10 mouse cellular contexts compared by ENCODE assay signal in the genomic region with DNA sequence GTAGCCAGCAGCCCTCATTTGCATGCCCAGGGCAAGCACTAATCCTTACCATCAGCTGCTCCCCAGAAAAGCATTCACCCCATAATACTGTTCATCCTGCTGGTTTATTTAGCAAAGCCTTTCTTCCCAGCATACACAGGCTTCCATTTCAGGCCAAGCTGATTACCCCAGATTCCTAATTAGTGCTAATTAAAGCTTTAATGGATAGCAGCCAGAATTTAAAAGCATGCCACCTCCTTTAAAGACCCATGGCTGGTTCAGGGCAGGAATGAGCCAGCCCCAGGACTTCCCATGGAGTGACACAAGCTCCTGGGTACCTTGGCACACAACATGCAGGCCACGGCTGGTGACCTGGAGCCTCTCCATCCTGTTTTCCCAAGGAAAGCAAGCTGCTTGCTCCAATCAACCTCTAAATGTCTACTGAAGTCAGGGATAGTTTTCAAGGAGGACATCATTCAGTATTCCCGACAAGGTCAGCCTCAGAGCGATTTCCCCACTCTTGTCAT.
DNase-seq lines count a peak whose midpoint lies in the region; ATAC-seq lines count a peak whose summit lies in the region.
"Had no signal": no experiment of that assay in that cellular context is flagged by ENCODE, and none has a peak within 500 bp of the region (broad histone marks: within the 10 kb centered on the region; RNA-seq: fewer than 3 reads in every experiment).

No protein-coding gene starts in this region.

- no peaks in the 10 kb centered on the region for H3K27me3 ChIP-seq in limb, embryonic 11.5 days (ENCODE audit: control insufficient read depth, insufficient read depth, low read length)
- peaks cover 38% of the 10 kb centered on the region for H3K27me3 ChIP-seq in limb, embryonic 10.5 days (ENCODE audit: low read depth, poor library complexity, severe bottlenecking)
- H3K27me3 ChIP-seq in neural tube, embryonic 14.5 days (ENCODE audit: control insufficient read depth, insufficient read depth, low read length) = no peaks in the 10 kb centered on the region
- H3K27me3 ChIP-seq: limb, embryonic 15.5 days; stomach, embryonic 15.5 days had no signal

- WGBS in limb, embryonic 11.5 days = 66% methylated on average over 3 of the region's 3 CpGs
- 79% methylated on average over 3 of the region's 3 CpGs for WGBS in limb, embryonic 10.5 days
- WGBS in neural tube, embryonic 14.5 days = 67% methylated on average over 3 of the region's 3 CpGs

- peak; percentile 36 for DNase-seq in limb, embryonic 11.5 days (ENCODE audit: low spot score)
- DNase-seq in limb, embryonic 10.5 days (ENCODE audit: low spot score) = no peak
- DNase-seq in cerebellum, adult 18-20 months = peak; percentile 68 to 78
- peak; percentile 60 for DNase-seq in forelimb bud, embryonic 11.5 days (ENCODE audit: low read depth, low spot score)
- no peak for DNase-seq in urinary bladder, adult 18-20 months (ENCODE audit: low spot score in 2 of 2)
- no peak for DNase-seq in kidney, postnatal 4 days
- no peak for DNase-seq in spleen, adult 18-20 months

- H3K4me3 ChIP-seq in limb, embryonic 11.5 days (ENCODE audit: low read depth, low read length) = no peak overlapping the region
- H3K4me3 ChIP-seq in limb, embryonic 10.5 days = no peak overlapping the region
- no peak overlapping the region for H3K4me3 ChIP-seq in neural tube, embryonic 14.5 days (ENCODE audit: low read depth, low read length)
- H3K4me3 ChIP-seq: limb, embryonic 15.5 days; stomach, embryonic 15.5 days had no signal

- peaks cover 28% of the 10 kb centered on the region for H3K4me1 ChIP-seq in limb, embryonic 11.5 days (ENCODE audit: control insufficient read depth, insufficient read depth, low read length)
- peaks cover 72% of the 10 kb centered on the region for H3K4me1 ChIP-seq in limb, embryonic 10.5 days
- no peaks in the 10 kb centered on the region for H3K4me1 ChIP-seq in neural tube, embryonic 14.5 days (ENCODE audit: control insufficient read depth, insufficient read depth, low read length)
- H3K4me1 ChIP-seq: stomach, embryonic 15.5 days had no signal

- 0 out of 2 replicates have a peak, but pooled peaks have one; percentile 44 for ATAC-seq in limb, embryonic 11.5 days (ENCODE audit: insufficient number of reproducible peaks, low FRiP score, low TSS enrichment, low read depth)
- peak; percentile 46; the same call in 1 of the 2 replicates for ATAC-seq in neural tube, embryonic 14.5 days (ENCODE audit: low read depth)

- H3K4me2 ChIP-seq in limb, embryonic 11.5 days (ENCODE audit: low read depth, severe bottlenecking) = no peak overlapping the region
- no peak overlapping the region for H3K4me2 ChIP-seq in neural tube, embryonic 14.5 days (ENCODE audit: low read depth, low read length)
- H3K4me2 ChIP-seq: limb, embryonic 15.5 days; stomach, embryonic 15.5 days had no signal

- no peak overlapping the region for H3K9ac ChIP-seq in limb, embryonic 11.5 days (ENCODE audit: low read length)
- no peak overlapping the region for H3K9ac ChIP-seq in neural tube, embryonic 14.5 days (replicated peaks; ENCODE audit: low read depth, low read length)
- H3K9ac ChIP-seq: limb, embryonic 15.5 days; stomach, embryonic 15.5 days had no signal

- H3K27ac ChIP-seq in limb, embryonic 11.5 days (replicated peaks; ENCODE audit: low read depth, low read length) = peak overlapping the region; percentile 52; the same call in 1 of the 2 replicates
- no peak overlapping the region; the same call in 1 of the 2 replicates for H3K27ac ChIP-seq in limb, embryonic 10.5 days
- no peak overlapping the region for H3K27ac ChIP-seq in neural tube, embryonic 14.5 days (ENCODE audit: low read depth, low read length)
- H3K27ac ChIP-seq: limb, embryonic 15.5 days; stomach, embryonic 15.5 days had no signal

- H3K36me3 ChIP-seq in limb, embryonic 11.5 days (ENCODE audit: control insufficient read depth, insufficient read depth, low read length) = no peaks in the 10 kb centered on the region
- H3K36me3 ChIP-seq in limb, embryonic 10.5 days = no peaks in the 10 kb centered on the region
- H3K36me3 ChIP-seq in neural tube, embryonic 14.5 days (ENCODE audit: control insufficient read depth, insufficient read depth, low read length) = no peaks in the 10 kb centered on the region
- H3K36me3 ChIP-seq: limb, embryonic 15.5 days; stomach, embryonic 15.5 days had no signal

- no peaks in the 10 kb centered on the region for H3K9me3 ChIP-seq in limb, embryonic 11.5 days (ENCODE audit: control insufficient read depth, low read length)
- H3K9me3 ChIP-seq in limb, embryonic 10.5 days (replicated peaks) = no peaks in the 10 kb centered on the region
- H3K9me3 ChIP-seq in neural tube, embryonic 14.5 days (ENCODE audit: control insufficient read depth, low read length) = no peaks in the 10 kb centered on the region
- H3K9me3 ChIP-seq: limb, embryonic 15.5 days; stomach, embryonic 15.5 days had no signal

Comparison
In these comparisons a context has a peak if more than half of its experiments do, and no peak if none do; other contexts are left out.
1. DNase-seq: peak in limb, embryonic 11.5 days (single experiment), cerebellum, adult 18-20 months (2 of 2) and forelimb bud, embryonic 11.5 days (single experiment); none in limb, embryonic 10.5 days (single experiment), urinary bladder, adult 18-20 months (0 of 2), kidney, postnatal 4 days (0 of 2) and spleen, adult 18-20 months (0 of 2).